Mouse (Mus musculus) WW6 (cell line): Measurements from ENCODE around the gene Papolb.
A peak's percentile ranks its signal among the peaks of the same experiment; 100 is the strongest.

ENCODE experiments used
- DNase-seq: peaks from one replicate; pipeline ENCODE4 v3.0.0-alpha.2; 2013; ENCODE audit warnings: low read depth, low spot score

Papolb gene

GRCm38 (mm10) chr5:142529915-142530314 lies at the start of gene Papolb:
Gene Papolb (minus strand): TSS chr5:142530076.
- no peak for DNase-seq

- DNase-seq = no peak
Observed at GRCm38 (mm10) chr5:142578192-142578591, 48.3 kb upstream of the Papolb start.

GRCm38 (mm10) chr5:142576832-142577231 lies 47.0 kb upstream of the Papolb start:
- no peak for DNase-seq

GRCm38 (mm10) chr5:142574323-142575057 lies 44.6 kb upstream of the Papolb start:
- no peak for DNase-seq

- DNase-seq = no peak
Observed at GRCm38 (mm10) chr5:142564606-142565005, 34.7 kb upstream of the Papolb start.

- no peak for DNase-seq
Observed at GRCm38 (mm10) chr5:142560261-142560660, 30.4 kb upstream of the Papolb start.

GRCm38 (mm10) chr5:142557397-142558067 lies 27.7 kb upstream of the Papolb start:
- peak; percentile 48 for DNase-seq

GRCm38 (mm10) chr5:142556721-142557120 lies 26.8 kb upstream of the Papolb start:
- no peak for DNase-seq

GRCm38 (mm10) chr5:142555866-142556265 lies 26.0 kb upstream of the Papolb start:
- DNase-seq = no peak

- DNase-seq = peak; percentile 96
Observed at GRCm38 (mm10) chr5:142550706-142551652, 21.1 kb upstream of the Papolb start, which contains the start of gene Radil. Gene Radil (minus strand): TSS chr5:142551098.

- no peak for DNase-seq
Observed at GRCm38 (mm10) chr5:142549961-142550705, 20.3 kb upstream of the Papolb start.

- DNase-seq = no peak
Observed at GRCm38 (mm10) chr5:142549441-142549840, 19.6 kb upstream of the Papolb start.

- no peak for DNase-seq
Observed at GRCm38 (mm10) chr5:142547066-142547465, 17.2 kb upstream of the Papolb start.

GRCm38 (mm10) chr5:142546344-142546743 lies 16.5 kb upstream of the Papolb start:
- peak; percentile 33 for DNase-seq

- peak; percentile 20 for DNase-seq
Observed at GRCm38 (mm10) chr5:142545014-142545795, 15.3 kb upstream of the Papolb start.

- DNase-seq = no peak
Observed at GRCm38 (mm10) chr5:142537286-142537685, 7.4 kb upstream of the Papolb start.

GRCm38 (mm10) chr5:142535388-142535787 lies 5.5 kb upstream of the Papolb start:
- no peak for DNase-seq

- DNase-seq = no peak
Observed at GRCm38 (mm10) chr5:142524711-142525464, 5.0 kb downstream of the Papolb start.

GRCm38 (mm10) chr5:142521195-142521866 lies 8.5 kb downstream of the Papolb start:
- no peak for DNase-seq
